Mouse (Mus musculus) intestine, embryonic 14.5 days (tissue): Measurements from ENCODE around the gene A530064D06Rik. TPM values are rescaled to one million over a fixed set of nuclear protein-coding genes. Genes with fewer than 3 reads are reported as not detected.
"Not testable (repeated sequence)": the region's sequence is repeated elsewhere in the genome, so short reads cannot be mapped to it uniquely, and the experiment has no call there.

ENCODE experiments used
- ATAC-seq: fragments of 200-750 bp; cut with Nextera tagmentation; replicated peaks from 2 replicates; pipeline ENCODE4 v1.8.0; 2017; ENCODE audit warnings: low read depth, moderate number of reproducible peaks, moderate TSS enrichment, moderate library complexity; ENCODE audit not compliant: low FRiP score, low TSS enrichment
- DNase-seq: peaks from one replicate; pipeline ENCODE4 v3.0.0-alpha.2; 2018; ENCODE audit warnings: low spot score
- H3K27ac ChIP-seq: fragments of 300-500 bp; sonication (generic); 2 replicates; pipeline ENCODE4 v1.5.1; 2014; ENCODE audit warnings: low read depth, mild to moderate bottlenecking, control low read depth
- H3K27me3 ChIP-seq: fragments of 300-500 bp; sonication (generic); replicated peaks from 2 replicates; pipeline ENCODE4 v1.6.1; 2014; ENCODE audit warnings: low read length, control low read depth; ENCODE audit not compliant: control insufficient read depth, insufficient read depth
- H3K36me3 ChIP-seq: fragments of 300-500 bp; sonication (generic); 2 replicates; pipeline ENCODE4 v1.6.1; 2014; ENCODE audit warnings: low read length, control low read depth; ENCODE audit not compliant: control insufficient read depth, insufficient read depth
- H3K4me1 ChIP-seq: fragments of 300-500 bp; sonication (generic); replicated peaks from 2 replicates; pipeline ENCODE4 v1.6.1; 2014; ENCODE audit warnings: low read length, control low read depth, mixed read lengths; ENCODE audit not compliant: control insufficient read depth, insufficient read depth
- H3K4me2 ChIP-seq: fragments of 300-500 bp; sonication (generic); 2 replicates; pipeline ENCODE4 v1.6.1; 2014; ENCODE audit warnings: low read length
- H3K4me3 ChIP-seq: fragments of 300-500 bp; sonication (generic); 2 replicates; pipeline ENCODE4 v1.5.1; 2014; ENCODE audit warnings: low read depth, low read length, control low read depth, mixed read lengths
- H3K9ac ChIP-seq: fragments of 300-500 bp; sonication (generic); 2 replicates; pipeline ENCODE4 v1.6.1; 2014; ENCODE audit warnings: mild to moderate bottlenecking, low read length
- H3K9me3 ChIP-seq: fragments of 300-500 bp; sonication (generic); 2 replicates; pipeline ENCODE4 v1.6.1; 2016; ENCODE audit warnings: low read length, control low read depth; ENCODE audit not compliant: control insufficient read depth
- WGBS: fragments of 180-500 bp; shearing (Covaris S2); extraction: QIAGEN DNeasy Blood & Tissue Kit; methylation state at CpG from one replicate; pipeline ENCODE4 v1.1.7; 2014; 5-methylcytosine and 5-hydroxymethylcytosine counted together
- polyA plus RNA-seq: library from polyadenylated mRNA; unstranded; fragments of >200 nt; fragmentation: Nextera tagmentation; extraction: Ambion mirVana; gene quantifications from 2 replicates; pipeline ENCODE4 v1.2.1, GENCODE M21; 2014

The A530064D06Rik gene
- 0.09 TPM in 1 of 2 replicates, not detected in the other for polyA plus RNA-seq

GRCm38 (mm10) chr17:48167103-48167502 is at the start of gene A530064D06Rik:
TSS of gene A530064D06Rik (minus strand) at chr17:48167275.
- not testable (repeated sequence) for H3K9ac ChIP-seq, ATAC-seq, H3K4me3 ChIP-seq, H3K9me3 ChIP-seq, H3K27me3 ChIP-seq, H3K36me3 ChIP-seq, DNase-seq, H3K4me1 ChIP-seq, H3K4me2 ChIP-seq, H3K27ac ChIP-seq
- WGBS = 79% methylated on average over 2 of the region's 2 CpGs

- no peaks in the 10 kb centered on the region for H3K36me3 ChIP-seq
- no peak overlapping the region for H3K9ac ChIP-seq
- H3K27me3 ChIP-seq = no peaks in the 10 kb centered on the region
- WGBS = 84% methylated on average over 1 of the region's 1 CpGs
- no peaks in the 10 kb centered on the region for H3K9me3 ChIP-seq
- no peak overlapping the region for H3K4me3 ChIP-seq
- no peak for ATAC-seq
- H3K4me2 ChIP-seq = no peak overlapping the region
- no peaks in the 10 kb centered on the region for H3K4me1 ChIP-seq
- H3K27ac ChIP-seq = no peak overlapping the region
- DNase-seq = no peak
These were observed 48.4 kb upstream of the A530064D06Rik start for GRCm38 (mm10) chr17:48215429-48215828.

- Histone ChIP-seq H3K27ac (no peak overlapping the region), H3K36me3 (no peaks in the 10 kb centered on the region), H3K4me3 (no peak overlapping the region), H3K27me3 (no peaks in the 10 kb centered on the region), H3K9me3 (no peaks in the 10 kb centered on the region), H3K9ac (no peak overlapping the region), H3K4me1 (no peaks in the 10 kb centered on the region), H3K4me2 (no peak overlapping the region)
- no peak for DNase-seq
- 73% methylated on average over 5 of the region's 5 CpGs for WGBS
- ATAC-seq = no peak
These were observed 46.4 kb upstream of the A530064D06Rik start for GRCm38 (mm10) chr17:48213511-48213910.

- WGBS = 94% methylated on average over 12 of the region's 12 CpGs
These were observed 45.5 kb upstream of the A530064D06Rik start for GRCm38 (mm10) chr17:48212596-48212995.

GRCm38 (mm10) chr17:48203086-48203485 is 36.0 kb upstream of the A530064D06Rik start:
- Histone ChIP-seq H3K27me3 (no peaks in the 10 kb centered on the region), H3K27ac (no peak overlapping the region), H3K36me3 (no peaks in the 10 kb centered on the region), H3K4me2 (no peak overlapping the region), H3K9ac (no peak overlapping the region), H3K9me3 (peaks cover 8% of the 10 kb centered on the region; the same call in 1 of the 2 replicates), H3K4me1 (no peaks in the 10 kb centered on the region), H3K4me3 (no peak overlapping the region)
- WGBS = 94% methylated on average over 12 of the region's 12 CpGs
- DNase-seq = no peak
- ATAC-seq = no peak

More at GRCm38 (mm10) chr17:48212596-48212995, 45.5 kb upstream of the A530064D06Rik start:
- H3K27ac ChIP-seq = no peak overlapping the region
- ATAC-seq (no peak), DNase-seq (no peak)
- H3K9ac ChIP-seq = no peak overlapping the region
- H3K4me1 ChIP-seq = no peaks in the 10 kb centered on the region
- no peaks in the 10 kb centered on the region for H3K27me3 ChIP-seq
- no peaks in the 10 kb centered on the region for H3K9me3 ChIP-seq
- H3K36me3 ChIP-seq = no peaks in the 10 kb centered on the region
- no peak overlapping the region for H3K4me2 ChIP-seq
- H3K4me3 ChIP-seq = no peak overlapping the region

- H3K36me3 ChIP-seq = no peaks in the 10 kb centered on the region
- H3K27me3 ChIP-seq = no peaks in the 10 kb centered on the region
- WGBS = 73% methylated on average over 2 of the region's 2 CpGs
- H3K9me3 ChIP-seq = no peaks in the 10 kb centered on the region
- no peak overlapping the region for H3K27ac ChIP-seq
- no peak overlapping the region for H3K9ac ChIP-seq
- DNase-seq (no peak), ATAC-seq (no peak)
- no peaks in the 10 kb centered on the region for H3K4me1 ChIP-seq
- no peak overlapping the region for H3K4me2 ChIP-seq
- no peak overlapping the region for H3K4me3 ChIP-seq
These were observed 25.3 kb upstream of the A530064D06Rik start for GRCm38 (mm10) chr17:48192366-48192765.

GRCm38 (mm10) chr17:48185252-48185651 is 18.2 kb upstream of the A530064D06Rik start:
- no peaks in the 10 kb centered on the region for H3K27me3 ChIP-seq
- H3K36me3 ChIP-seq = no peaks in the 10 kb centered on the region
- no peaks in the 10 kb centered on the region for H3K9me3 ChIP-seq
- 57% methylated on average over 5 of the region's 5 CpGs for WGBS
- no peaks in the 10 kb centered on the region for H3K4me1 ChIP-seq
- no peak overlapping the region for H3K9ac ChIP-seq
- DNase-seq = no peak
- H3K4me2 ChIP-seq = no peak overlapping the region
- no peak overlapping the region for H3K4me3 ChIP-seq
- ATAC-seq = no peak
- H3K27ac ChIP-seq = no peak overlapping the region

- Histone ChIP-seq H3K4me2 (no peak overlapping the region), H3K9me3 (peaks cover 9% of the 10 kb centered on the region), H3K4me3 (no peak overlapping the region), H3K9ac (no peak overlapping the region), H3K4me1 (no peaks in the 10 kb centered on the region), H3K27ac (no peak overlapping the region), H3K36me3 (no peaks in the 10 kb centered on the region), H3K27me3 (no peaks in the 10 kb centered on the region)
- no peak for DNase-seq
- ATAC-seq = no peak
- WGBS = 49% methylated on average over 1 of the region's 1 CpGs
These were observed 9.5 kb downstream of the A530064D06Rik start for GRCm38 (mm10) chr17:48157382-48158076.

- H3K4me2 ChIP-seq = no peak within 1 kb of the TSS
- no peaks in the 10 kb centered on the region for H3K27me3 ChIP-seq
- no peaks in the 10 kb centered on the region; the same call in 1 of the 2 replicates for H3K9me3 ChIP-seq
- WGBS = 84% methylated on average over 3 of the region's 3 CpGs
- no peaks in the 10 kb centered on the region for H3K36me3 ChIP-seq
- no peak within 1 kb of the TSS for H3K4me3 ChIP-seq
- DNase-seq (no peak), ATAC-seq (no peak)
- H3K9ac ChIP-seq = no peak within 1 kb of the TSS
- no peaks in the 10 kb centered on the region for H3K4me1 ChIP-seq
- no peak within 1 kb of the TSS for H3K27ac ChIP-seq
These were observed 21.0 kb downstream of the A530064D06Rik start, which contains the start of gene 9830107B12Rik for GRCm38 (mm10) chr17:48146120-48146519. TSS of gene 9830107B12Rik (minus strand) at chr17:48146268.
